Mouse (Mus musculus): Measurements from ENCODE around the gene Lrrc55. TPM values are rescaled to one million over a fixed set of nuclear protein-coding genes. Genes with fewer than 3 reads are reported as not detected.
A peak's percentile ranks its signal among the peaks of the same experiment; 100 is the strongest.

Lrrc55 gene
- polyA plus RNA-seq, 1 experiment: 35.7 TPM

DNA sequence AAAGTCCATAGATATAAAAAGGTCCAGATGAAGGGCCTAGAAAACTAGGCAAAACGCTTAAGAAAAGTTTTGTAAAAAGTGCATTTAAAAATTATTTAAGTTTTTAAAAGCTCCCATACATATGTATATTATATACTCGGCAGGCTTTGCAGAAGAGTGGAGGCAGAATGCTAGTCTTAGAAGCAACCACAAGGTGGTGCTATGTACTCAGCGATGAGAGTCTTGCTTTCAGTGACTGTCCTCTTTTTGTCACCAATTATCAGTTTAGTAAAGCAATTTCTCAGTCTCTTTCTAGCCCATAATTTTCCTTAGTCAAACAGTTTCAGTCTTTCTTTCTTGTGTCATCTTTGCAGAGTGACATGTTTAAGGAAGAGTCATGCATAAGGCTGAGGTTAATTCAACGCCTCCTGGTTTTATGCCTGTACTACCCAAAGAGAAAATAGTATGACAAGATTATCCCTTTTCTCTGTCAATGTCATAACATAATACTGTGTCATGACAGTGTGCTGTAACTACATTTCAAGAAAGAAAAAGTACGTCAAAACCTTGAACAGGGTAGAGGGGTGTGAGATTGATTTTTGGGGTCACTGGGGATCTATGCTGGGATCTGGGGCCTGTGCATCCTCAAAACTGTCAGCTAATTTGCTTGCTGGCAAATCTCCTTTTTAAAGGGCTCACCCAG lies 73.7 kb downstream of the Lrrc55 start:
- Histone ChIP-seq H3K4me3 (ENCODE audit: insufficient read depth, low read length) (no peak overlapping the region), H3K27ac (ENCODE audit: insufficient read depth, low read length) (no peak overlapping the region), H3K4me1 (ENCODE audit: control insufficient read depth, insufficient read depth, low read length) (no peaks in the 10 kb centered on the region)
- TF ChIP-seq POLR2A (IDR thresholded peaks at IDR 0.05; ENCODE audit: extremely low read depth, insufficient read depth, low read length) (no peak), CTCF (IDR thresholded peaks at IDR 0.05; ENCODE audit: extremely low read depth, insufficient read depth, low read length) (peak; percentile 75)

Other genes starting within 250 kb of the Lrrc55 start
- gene Prg2, start 216.7 kb downstream of the Lrrc55 start, polyA plus RNA-seq (2012; rRNA removed): 0.17 TPM in 1 of 2 replicates, not detected in the other
- not detected in 2 replicates for gene Prg3, start 209.0 kb downstream of the Lrrc55 start, polyA plus RNA-seq (2012; rRNA removed)
- gene Ssrp1, start 160.0 kb downstream of the Lrrc55 start, polyA plus RNA-seq (2012; rRNA removed): 92.4 and 110 TPM in 2 replicates
- gene P2rx3, start 159.7 kb downstream of the Lrrc55 start, polyA plus RNA-seq (2012; rRNA removed): 1.7 and 2.2 TPM in 2 replicates
- gene Tnks1bp1, start 149.2 kb downstream of the Lrrc55 start, polyA plus RNA-seq (2012; rRNA removed): 55.4 and 62.8 TPM in 2 replicates
- gene Aplnr, start 61.0 kb downstream of the Lrrc55 start, polyA plus RNA-seq (2012; rRNA removed): 0.56 and 0.68 TPM in 2 replicates
- not detected in 2 replicates for gene Olfr987, start 142.1 kb upstream of the Lrrc55 start, polyA plus RNA-seq (2012; rRNA removed)
- gene Olfr988, start 166.0 kb upstream of the Lrrc55 start, polyA plus RNA-seq (2012; rRNA removed): not detected in 2 replicates
- not detected in 2 replicates for gene Olfr992, start 212.3 kb upstream of the Lrrc55 start, polyA plus RNA-seq (2012; rRNA removed)
- not detected in 2 replicates for gene Olfr993, start 217.7 kb upstream of the Lrrc55 start, polyA plus RNA-seq (2012; rRNA removed)
- gene Olfr994, start 239.3 kb upstream of the Lrrc55 start, polyA plus RNA-seq (2012; rRNA removed): not detected in 2 replicates
- not detected in 2 replicates for gene Olfr995, start 246.4 kb upstream of the Lrrc55 start, polyA plus RNA-seq (2012; rRNA removed)